Mouse (Mus musculus): ENCODE data around the gene Spink4. TPM values are rescaled to one million over a fixed set of nuclear protein-coding genes. Genes with fewer than 3 reads are reported as not detected.

The Spink4 gene
- polyA plus RNA-seq (2012; rRNA removed; ENCODE audit: low replicate concordance) = 2,905 and 6,875 TPM in 2 replicates

GRCm38 (mm10) chr4:40919785-40920184 lies at the start of gene Spink4:
Gene Spink4 (plus strand): TSS chr4:40920052.

GRCm38 (mm10) chr4:40948160-40948708 lies 28.4 kb downstream of the Spink4 start, which contains the start of the genes Bag1 and Chmp5:
Gene Bag1 (minus strand): TSS chr4:40948294.
Gene Chmp5 (plus strand): TSS chr4:40948407.

GRCm38 (mm10) chr4:40970842-40971701 lies 51.2 kb downstream of the Spink4 start, which contains the start of gene Nfx1:
Gene Nfx1 (plus strand): TSS chr4:40970906.

Other genes starting within 250 kb of the Spink4 start
- 1.6 and 3.2 TPM in 2 replicates for gene Aptx, start 216.9 kb upstream of the Spink4 start, polyA plus RNA-seq (2012; rRNA removed; ENCODE audit: low replicate concordance)
- 0.62 and 0.82 TPM in 2 replicates for gene Dnaja1, start 197.9 kb upstream of the Spink4 start, polyA plus RNA-seq (2012; rRNA removed; ENCODE audit: low replicate concordance)
- gene Smu1, start 162.1 kb upstream of the Spink4 start, polyA plus RNA-seq (2012; rRNA removed; ENCODE audit: low replicate concordance) = 4.4 and 5.2 TPM in 2 replicates
- 45.7 and 77.4 TPM in 2 replicates for gene B4galt1, start 66.0 kb upstream of the Spink4 start, polyA plus RNA-seq (2012; rRNA removed; ENCODE audit: low replicate concordance)
- gene Bag1, start 28.2 kb downstream of the Spink4 start, polyA plus RNA-seq (2012; rRNA removed; ENCODE audit: low replicate concordance) = 305 and 473 TPM in 2 replicates
- 3.4 and 3.9 TPM in 2 replicates for gene Chmp5, start 28.4 kb downstream of the Spink4 start, polyA plus RNA-seq (2012; rRNA removed; ENCODE audit: low replicate concordance)
- gene Nfx1, start 50.9 kb downstream of the Spink4 start, polyA plus RNA-seq (2012; rRNA removed; ENCODE audit: low replicate concordance) = 5.4 and 8.4 TPM in 2 replicates
- 4.9 and 14.7 TPM in 2 replicates for gene Aqp7, start 128.1 kb downstream of the Spink4 start, polyA plus RNA-seq (2012; rRNA removed; ENCODE audit: low replicate concordance)
- 68.6 and 144 TPM in 2 replicates for gene Aqp3, start 178.1 kb downstream of the Spink4 start, polyA plus RNA-seq (2012; rRNA removed; ENCODE audit: low replicate concordance)
- gene Nol6, start 204.4 kb downstream of the Spink4 start, polyA plus RNA-seq (2012; rRNA removed; ENCODE audit: low replicate concordance) = 15.4 and 23.4 TPM in 2 replicates
- gene Ube2r2, start 215.7 kb downstream of the Spink4 start, polyA plus RNA-seq (2012; rRNA removed; ENCODE audit: low replicate concordance) = 17.5 and 26.3 TPM in 2 replicates

Data from duodenum, adult 2 months (tissue).